Mouse (Mus musculus) thymus, postnatal 14 days (tissue): ENCODE results near the gene Neu3.

Experiments used
- DNase-seq: peaks from one replicate; pipeline ENCODE4 v3.0.0; 2021

Gene Neu3

GRCm38 (mm10) chr7:99788563-99788962 is 39.7 kb downstream of the Neu3 start:
- no peak for DNase-seq

DNA sequence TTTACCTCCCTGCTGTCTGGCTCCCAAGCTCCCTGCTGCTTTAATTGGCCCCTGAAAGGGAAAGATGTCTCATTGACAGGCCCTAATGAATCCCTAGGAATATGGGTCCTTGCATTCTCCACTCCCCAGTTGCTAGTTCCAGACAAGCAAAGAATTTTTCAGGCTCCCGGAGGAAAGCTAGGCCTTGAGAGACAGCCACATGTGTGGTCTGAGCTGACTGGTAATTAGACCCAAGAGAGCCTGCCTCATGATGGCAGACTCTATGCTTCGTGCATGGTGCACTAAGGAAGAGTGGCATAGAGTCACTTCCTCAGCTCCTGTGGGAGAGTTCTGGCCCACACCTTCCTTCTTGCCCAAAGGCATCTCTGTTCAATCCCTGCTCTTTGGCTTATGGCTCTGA is 40.3 kb downstream of the Neu3 start:
- no peak for DNase-seq

DNA sequence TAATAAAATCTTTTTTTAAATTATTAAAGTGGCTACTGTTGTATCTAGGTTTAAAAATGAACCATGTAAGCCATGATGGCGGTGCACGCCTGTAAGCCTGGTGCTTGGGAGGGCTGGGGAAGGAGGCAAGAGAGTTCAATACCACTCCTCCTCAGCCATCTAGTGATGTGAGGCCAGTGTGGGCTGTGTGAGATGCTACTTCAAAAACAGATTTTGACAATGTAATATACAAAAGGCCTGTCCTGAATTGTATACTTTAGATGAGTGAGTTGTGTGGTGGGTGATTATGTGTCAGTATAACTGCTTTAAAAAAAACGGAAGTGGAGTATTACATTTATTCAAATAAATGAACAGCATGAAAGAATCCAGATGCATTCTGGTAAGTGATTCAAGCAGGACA is 41.4 kb downstream of the Neu3 start:
- no peak for DNase-seq

- no peak for DNase-seq
Observed at GRCm38 (mm10) chr7:99785553-99785952, 42.7 kb downstream of the Neu3 start.

GRCm38 (mm10) chr7:99783421-99783820 is 44.8 kb downstream of the Neu3 start:
- no peak for DNase-seq

- DNase-seq = no peak
Observed at GRCm38 (mm10) chr7:99781916-99782315, 46.3 kb downstream of the Neu3 start.

- peak; percentile 34 for DNase-seq
Observed at GRCm38 (mm10) chr7:99781385-99781784, 46.8 kb downstream of the Neu3 start.

GRCm38 (mm10) chr7:99763207-99763606 is 65.0 kb downstream of the Neu3 start, which contains the start of gene Olfr521:
Gene Olfr521, plus strand, starts transcription at chr7:99763507.
- DNase-seq = no peak
